Mouse (Mus musculus) liver, adult 2 months (tissue): ENCODE data around the gene Esx1. TPM values are rescaled to one million over a fixed set of nuclear protein-coding genes. Genes with fewer than 3 reads are reported as not detected.

Experiments used
- DNase-seq: peaks from one replicate; pipeline ENCODE4 v3.0.0-alpha.2; 2011; ENCODE audit warnings: low read depth, low spot score; ENCODE audit errors: extremely low read depth
- H3K27ac ChIP-seq: fragments of 200-500 bp; replicated peaks from 2 replicates; pipeline ENCODE4 v1.5.1; 2012; ENCODE audit warnings: low read depth, mild to moderate bottlenecking, control low read depth, inconsistent platforms, low read length; ENCODE audit not compliant: insufficient read depth
- H3K27me3 ChIP-seq: fragments of 200-500 bp; 2 replicates; pipeline ENCODE4 v1.6.1; 2012; ENCODE audit warnings: mild to moderate bottlenecking, moderate library complexity, low read length, inconsistent platforms; ENCODE audit not compliant: control insufficient read depth, insufficient read depth
- H3K36me3 ChIP-seq: fragments of 200-500 bp; 2 replicates; pipeline ENCODE4 v1.6.1; 2012; ENCODE audit warnings: low read length, inconsistent platforms; ENCODE audit not compliant: control insufficient read depth, insufficient read depth
- H3K4me1 ChIP-seq: fragments of 200-500 bp; 2 replicates; pipeline ENCODE4 v1.6.1; 2011; ENCODE audit warnings: low read length; ENCODE audit not compliant: control insufficient read depth, insufficient read depth
- H3K4me3 ChIP-seq: fragments of 200-500 bp; 2 replicates; pipeline ENCODE4 v1.5.1; 2011; ENCODE audit warnings: low read depth, mild to moderate bottlenecking, control low read depth, low read length, moderate library complexity; ENCODE audit not compliant: insufficient read depth
- H3K79me2 ChIP-seq: fragments of 200-500 bp; 2 replicates; pipeline ENCODE4 v1.6.1; 2012; ENCODE audit warnings: inconsistent platforms, mild to moderate bottlenecking, low read length, moderate library complexity; ENCODE audit not compliant: control insufficient read depth, insufficient read depth
- H3K9ac ChIP-seq: fragments of 200-500 bp; 2 replicates; pipeline ENCODE4 v1.6.1; 2012; ENCODE audit warnings: low read depth, mild to moderate bottlenecking, control low read depth, inconsistent platforms, low read length
- CTCF ChIP-seq: fragments of 200-500 bp; IDR thresholded peaks from 2 replicates; pipeline ENCODE4 v1.5.1; 2011; ENCODE audit warnings: low read depth, low read length, control low read depth
- POLR2A ChIP-seq: fragments of 200-500 bp; IDR thresholded peaks from 2 replicates; pipeline ENCODE4 v1.6.1; 2011; ENCODE audit warnings: low read length, control low read depth; ENCODE audit not compliant: insufficient read depth; ENCODE audit errors: extremely low read depth
- WGBS: fragments of 180-500 bp; shearing (Covaris S2); methylation state at CpG from one replicate; pipeline ENCODE4 v1.1.7; 2018; 5-methylcytosine and 5-hydroxymethylcytosine counted together
- polyA plus RNA-seq: library from polyadenylated mRNA; depleted of rRNA; stranded (reverse); fragments of >200 nt; gene quantifications from 2 replicates; pipeline ENCODE4 v1.2.3, GENCODE M21; 2012
- total RNA-seq: library from RNA; depleted of rRNA; stranded (reverse); fragments of >200 nt; gene quantifications from 2 replicates; pipeline ENCODE4 v1.2.3, GENCODE M21; 2014

Gene Esx1
- total and polyA plus RNA-seq, 2 experiments, result not detected

- Histone ChIP-seq H3K4me3 (no peak overlapping the region), H3K27me3 (no peaks in the 10 kb centered on the region), H3K4me1 (no peaks in the 10 kb centered on the region), H3K9ac (no peak overlapping the region), H3K79me2 (no peaks in the 10 kb centered on the region), H3K27ac (no peak overlapping the region), H3K36me3 (no peaks in the 10 kb centered on the region)
- no peak for DNase-seq
- TF ChIP-seq CTCF (no peak), POLR2A (no peak)
- WGBS, result 88% methylated on average over 11 of the region's 11 CpGs
Measured at GRCm38 (mm10) chrX:137149050-137149449, 27.2 kb upstream of the Esx1 start.

- 22% methylated on average over 4 of the region's 4 CpGs for WGBS
- Histone ChIP-seq H3K9ac (no peak overlapping the region), H3K27me3 (no peaks in the 10 kb centered on the region), H3K27ac (no peak overlapping the region), H3K4me1 (no peaks in the 10 kb centered on the region), H3K79me2 (no peaks in the 10 kb centered on the region), H3K36me3 (no peaks in the 10 kb centered on the region), H3K4me3 (no peak overlapping the region)
- DNase-seq, result no peak
- no peak for TF ChIP-seq CTCF
Measured at GRCm38 (mm10) chrX:137144674-137145073, 22.8 kb upstream of the Esx1 start.

- WGBS, result 74% methylated on average over 4 of the region's 4 CpGs
- DNase-seq, result no peak
- no peak overlapping the region for H3K4me3 ChIP-seq
- no peak overlapping the region for H3K27ac ChIP-seq
- TF ChIP-seq POLR2A (no peak), CTCF (no peak)
- H3K27me3 ChIP-seq, result no peaks in the 10 kb centered on the region
- H3K79me2 ChIP-seq, result no peaks in the 10 kb centered on the region
- H3K9ac ChIP-seq, result no peak overlapping the region
- H3K36me3 ChIP-seq, result no peaks in the 10 kb centered on the region
- no peaks in the 10 kb centered on the region for H3K4me1 ChIP-seq
Measured at GRCm38 (mm10) chrX:137143726-137144125, 21.8 kb upstream of the Esx1 start.

- H3K4me1 ChIP-seq, result no peaks in the 10 kb centered on the region
- no peak for TF ChIP-seq POLR2A
- TF ChIP-seq CTCF, result no peak
- H3K27ac ChIP-seq, result no peak overlapping the region
- no peaks in the 10 kb centered on the region for H3K79me2 ChIP-seq
- DNase-seq, result no peak
- H3K36me3 ChIP-seq, result no peaks in the 10 kb centered on the region
- H3K4me3 ChIP-seq, result no peak overlapping the region
- no peaks in the 10 kb centered on the region for H3K27me3 ChIP-seq
- WGBS, result 29% methylated on average over 2 of the region's 2 CpGs
- H3K9ac ChIP-seq, result no peak overlapping the region
Measured at GRCm38 (mm10) chrX:137142546-137142945, 20.7 kb upstream of the Esx1 start.

DNA sequence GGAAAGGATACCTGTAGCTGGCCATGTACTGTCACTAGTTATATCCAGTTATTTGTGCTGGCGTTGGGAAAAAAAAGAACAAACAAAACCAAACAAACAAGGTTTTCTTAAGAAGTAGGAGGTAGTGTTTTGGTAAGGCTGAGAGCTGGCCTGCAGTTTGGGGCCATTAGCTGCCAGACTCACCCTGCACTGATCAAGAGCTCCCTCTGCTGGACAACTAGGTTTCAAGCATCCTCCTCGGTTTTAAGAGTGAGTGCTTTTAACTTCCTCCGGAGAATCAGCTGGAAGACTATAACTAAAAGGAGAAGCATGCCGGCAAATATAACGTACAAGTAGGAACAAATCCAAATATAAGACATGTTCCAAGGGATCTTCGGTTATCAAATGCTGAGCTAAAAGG lies 19.8 kb upstream of the Esx1 start:
- Histone ChIP-seq H3K27ac (no peak overlapping the region), H3K4me1 (no peaks in the 10 kb centered on the region), H3K79me2 (no peaks in the 10 kb centered on the region), H3K27me3 (no peaks in the 10 kb centered on the region), H3K4me3 (no peak overlapping the region), H3K36me3 (no peaks in the 10 kb centered on the region), H3K9ac (no peak overlapping the region)
- peak; percentile 38 for DNase-seq
- TF ChIP-seq POLR2A, result no peak
- peak; percentile 75 for TF ChIP-seq CTCF
- 3% methylated on average over 6 of the region's 6 CpGs for WGBS

DNA sequence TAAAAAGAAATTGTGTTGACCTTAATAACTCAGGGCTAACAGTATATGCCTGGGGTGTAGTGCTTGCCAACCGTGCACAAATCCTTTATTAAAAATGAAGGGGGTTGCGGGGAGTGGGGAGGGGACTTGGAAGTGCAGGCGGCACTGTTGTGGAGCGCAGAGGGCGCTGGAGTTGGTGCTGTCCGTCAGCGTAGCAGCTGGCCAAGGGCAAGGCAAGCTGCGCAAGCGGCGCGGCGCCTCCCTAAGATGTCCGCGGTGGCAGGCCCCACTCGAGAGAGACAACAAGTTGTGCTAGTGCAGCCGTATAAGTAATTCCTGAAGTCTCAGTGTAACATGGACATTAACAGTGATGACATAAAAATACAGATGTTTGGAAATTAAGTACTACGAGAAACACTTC lies 5.7 kb upstream of the Esx1 start:
- no peaks in the 10 kb centered on the region for H3K27me3 ChIP-seq
- H3K27ac ChIP-seq, result no peak overlapping the region
- no peaks in the 10 kb centered on the region for H3K79me2 ChIP-seq
- H3K4me3 ChIP-seq, result no peak overlapping the region
- TF ChIP-seq POLR2A, result no peak
- no peak for TF ChIP-seq CTCF
- H3K36me3 ChIP-seq, result no peaks in the 10 kb centered on the region
- no peak for DNase-seq
- no peaks in the 10 kb centered on the region for H3K4me1 ChIP-seq
- 5% methylated on average over 17 of the region's 17 CpGs for WGBS
- H3K9ac ChIP-seq, result no peak overlapping the region
